Mouse (Mus musculus) ES-E14 (cell line): ENCODE measurements at regions not wholly inside any gene's neighbourhood (a gene's known extent, or its start where the extent isn't known, plus 50 kb on each side); places are given as distances from the start of the nearest gene placed in this dataset.

ENCODE experiments used
- CHD2 ChIP-seq: IDR thresholded peaks from 2 replicates; pipeline ENCODE4 v1.6.1; 2014; ENCODE audit warnings: mild to moderate bottlenecking, low read depth, low read length, inconsistent platforms
- HCFC1 ChIP-seq: IDR thresholded peaks from 2 replicates; pipeline ENCODE4 v1.6.1; 2012; ENCODE audit warnings: low read length, inconsistent platforms, borderline replicate concordance; ENCODE audit not compliant: insufficient read depth
- MAFK ChIP-seq: IDR thresholded peaks from 2 replicates; pipeline ENCODE4 v1.6.1; 2014; ENCODE audit warnings: mild to moderate bottlenecking, low read depth, low read length, inconsistent platforms; ENCODE audit not compliant: insufficient read depth
- ZC3H11A ChIP-seq: IDR thresholded peaks from 2 replicates; pipeline ENCODE4 v1.6.1; 2012; ENCODE audit warnings: low read depth, mild to moderate bottlenecking, inconsistent platforms, low read length, borderline replicate concordance
- ZNF384 ChIP-seq: IDR thresholded peaks from 2 replicates; pipeline ENCODE4 v1.6.1; 2012; ENCODE audit warnings: low read depth, low read length, inconsistent platforms

- TF ChIP-seq CHD2 (no peak), ZC3H11A (no peak), HCFC1 (no peak), ZNF384 (no peak), MAFK (no peak)
Measured at GRCm38 (mm10) chr5:12919335-12919734, 205.9 kb upstream of the Sema3a start.
